Mouse (Mus musculus) E14TG2a.4 (cell line): ENCODE measurements around the gene Rd3.

Source experiments
- CTCF ChIP-seq: conservative IDR thresholded peaks from 2 replicates; pipeline ENCODE4 v1.5.1; 2014; ENCODE audit warnings: low read length
- NANOG ChIP-seq: IDR thresholded peaks from 2 replicates; pipeline ENCODE4 v1.6.1; 2014; ENCODE audit warnings: borderline replicate concordance, low read length, mixed read lengths
- POU5F1 ChIP-seq: IDR thresholded peaks from 2 replicates; pipeline ENCODE4 v1.6.1; 2014; ENCODE audit warnings: low read length, borderline replicate concordance

DNA sequence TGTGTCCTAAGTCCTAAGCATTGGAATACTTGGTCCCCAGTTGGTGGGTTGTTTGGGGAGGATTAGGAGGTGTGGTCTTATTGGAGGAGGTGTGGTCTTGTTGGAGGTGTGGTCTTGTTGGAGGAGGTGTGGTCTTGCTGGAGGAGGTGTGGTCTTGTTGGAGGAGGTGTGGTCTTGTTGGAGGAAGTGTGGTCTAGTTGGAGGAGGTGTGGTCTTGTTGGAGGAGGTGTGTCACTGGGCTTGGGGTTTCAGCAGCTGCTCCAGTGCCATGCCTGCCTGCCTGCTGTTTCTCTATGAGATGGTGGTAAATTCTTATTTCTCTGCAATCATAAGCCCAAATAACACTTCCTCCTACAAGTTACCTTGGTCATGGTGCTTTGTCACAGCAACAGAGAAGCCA, 21.9 kb downstream of the Rd3 start:
- no peak for TF ChIP-seq CTCF
- TF ChIP-seq POU5F1, result no peak
- TF ChIP-seq NANOG, result no peak
